Mouse (Mus musculus) forelimb bud, embryonic 11.5 days (tissue): ENCODE data around the gene Rab30.

Experiments
- DNase-seq: peaks from one replicate; pipeline ENCODE4 v3.0.0-alpha.2; 2012; ENCODE audit warnings: low read depth, low spot score

Gene Rab30

DNA sequence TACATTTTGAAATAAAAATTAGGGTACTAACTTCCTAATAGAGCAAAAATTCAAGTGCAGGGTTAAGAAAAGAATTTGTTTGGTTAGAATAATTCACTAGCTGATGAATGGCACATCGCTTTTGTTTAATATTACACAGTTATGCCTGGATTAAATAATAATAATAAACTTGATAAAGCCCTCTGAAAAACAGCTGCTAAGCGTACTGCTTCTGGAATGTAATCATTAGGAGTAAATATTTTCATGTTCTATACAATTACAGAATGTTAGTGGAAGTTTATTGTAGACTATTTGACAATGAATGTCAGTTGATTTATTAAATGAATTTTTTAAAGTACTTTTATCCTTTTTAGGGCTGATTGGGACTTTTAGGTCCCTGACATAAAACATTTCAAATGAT, 100.9 kb downstream of the Rab30 start:
- no peak for DNase-seq

DNA sequence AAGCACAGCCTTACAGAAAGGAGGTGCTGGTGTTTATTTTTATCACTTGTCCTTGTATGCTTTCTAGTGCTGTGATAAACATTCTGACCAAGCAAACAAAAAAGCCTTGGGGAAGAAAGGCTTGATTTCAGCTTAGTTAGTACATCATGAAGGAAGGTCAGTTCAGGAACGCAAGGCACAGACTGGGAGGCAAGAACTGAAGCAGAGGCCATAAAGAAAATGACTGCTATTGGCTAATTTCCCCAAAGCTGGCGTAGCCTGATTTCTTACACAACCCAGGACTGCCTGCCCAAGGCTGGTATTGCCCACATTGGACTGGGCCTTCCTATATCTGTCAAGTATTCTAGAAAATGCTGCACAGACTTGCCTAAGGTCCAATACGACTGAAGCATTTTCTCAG, 106.8 kb downstream of the Rab30 start:
- no peak for DNase-seq

- peak; percentile 39 for DNase-seq
These were observed 125.1 kb downstream of the Rab30 start for GRCm38 (mm10) chr7:92866526-92866925.

DNA sequence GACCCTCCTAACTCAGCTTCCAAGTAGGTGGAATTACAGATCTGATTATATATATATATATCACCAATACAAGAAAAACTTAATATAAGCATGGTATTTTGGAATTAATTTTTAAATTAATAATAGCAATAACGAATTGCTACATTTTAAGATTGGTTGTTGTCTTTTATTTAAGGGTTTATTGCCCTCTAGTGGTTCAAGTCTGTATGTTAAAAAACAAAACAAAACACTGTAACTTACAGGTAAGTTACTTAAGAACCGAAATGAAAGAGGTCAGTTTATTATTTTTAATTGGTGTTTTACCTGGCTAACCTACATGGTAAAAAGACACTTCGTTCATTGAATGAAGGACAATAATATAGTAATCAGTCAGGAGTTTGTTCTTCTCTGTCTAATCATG, 128.8 kb downstream of the Rab30 start:
- no peak for DNase-seq

- no peak for DNase-seq
These were observed 130.2 kb downstream of the Rab30 start for GRCm38 (mm10) chr7:92871596-92871995.

DNA sequence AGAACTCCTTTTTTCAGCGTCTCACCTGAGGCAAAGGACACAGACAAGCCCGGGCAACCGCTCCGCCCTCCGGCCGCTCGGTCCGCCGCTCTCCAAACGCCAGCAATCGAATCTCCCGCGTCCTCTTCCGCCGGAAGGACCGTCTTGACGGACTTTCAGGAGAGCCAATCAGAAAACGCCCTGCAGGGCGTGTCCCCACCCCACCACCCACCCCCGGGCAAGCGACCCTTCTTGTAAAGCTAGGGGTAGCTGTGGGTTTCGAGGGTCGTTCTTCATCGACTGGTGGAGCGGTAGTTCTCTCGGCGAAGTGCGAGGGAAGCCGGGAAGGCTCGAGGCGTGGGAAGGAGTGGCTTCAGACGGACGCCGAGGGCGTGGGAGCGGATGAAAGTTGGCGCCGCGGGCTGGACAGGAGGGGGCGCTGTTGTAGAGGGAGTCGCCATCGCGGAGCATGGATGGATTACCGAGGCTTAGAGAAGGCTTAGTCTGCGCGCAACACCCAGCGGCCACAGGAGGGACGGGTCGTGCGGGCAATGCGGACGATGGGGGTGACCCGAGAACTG, 132.8 kb downstream of the Rab30 start, which contains the start of the genes Ddias and Prcp:
Gene Ddias, minus strand, starts transcription at position 132 of the 560 bp plus-strand sequence.
Gene Prcp, plus strand, starts transcription at position 355 of the 560 bp plus-strand sequence.
- DNase-seq: peak; percentile 96

DNA sequence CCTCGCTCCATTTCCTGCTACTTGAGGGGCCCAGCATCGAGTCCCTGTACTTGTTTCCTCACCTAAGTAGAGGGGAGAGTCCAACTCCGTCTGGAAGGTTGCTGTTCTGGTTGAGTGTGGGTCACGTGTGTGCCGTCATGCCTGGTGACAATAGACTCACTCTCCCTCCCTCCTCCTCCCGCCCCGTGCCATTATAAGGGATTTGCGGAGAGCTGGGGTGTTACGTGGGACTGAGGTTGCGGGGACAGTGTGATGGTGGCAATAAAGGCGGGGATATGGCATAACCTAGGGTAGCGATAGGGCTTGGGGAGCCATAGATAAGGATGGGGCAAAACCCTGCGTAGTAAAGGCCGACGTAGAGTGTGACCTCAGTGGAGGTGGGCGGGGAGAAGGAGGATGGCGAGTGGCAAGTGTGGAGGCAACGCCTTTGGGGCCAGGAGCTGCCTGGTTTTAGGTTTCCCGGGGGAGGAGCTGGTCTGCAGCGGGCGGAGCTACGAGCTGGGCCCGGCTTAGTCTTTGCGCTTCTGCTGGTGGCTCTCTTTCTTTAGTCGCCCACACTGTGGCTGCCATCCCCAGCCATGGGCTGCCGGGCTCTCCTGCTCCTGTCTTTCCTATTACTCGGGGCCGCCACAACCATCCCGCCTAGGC, 133.5 kb downstream of the Rab30 start:
- peak; percentile 93 for DNase-seq

DNA sequence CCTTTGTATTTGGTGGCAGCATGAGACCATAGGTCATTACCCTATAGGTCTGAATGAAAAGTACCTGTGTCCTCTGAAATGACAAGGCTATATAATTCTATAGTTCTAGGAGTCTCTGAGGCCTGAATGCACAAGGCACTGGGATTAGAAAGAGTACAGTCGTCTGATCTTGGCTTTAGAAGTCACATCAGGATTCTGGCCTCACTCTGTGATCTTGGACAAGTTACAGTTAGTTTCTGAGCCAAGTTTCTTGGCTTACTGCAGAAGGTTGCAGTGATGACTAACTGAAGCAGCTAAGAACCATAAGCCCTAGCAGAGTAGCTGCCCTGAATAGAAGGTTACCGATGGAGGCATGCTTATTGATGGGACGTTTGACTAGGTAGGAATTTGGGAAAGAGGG, 134.7 kb downstream of the Rab30 start:
- DNase-seq: no peak

DNA sequence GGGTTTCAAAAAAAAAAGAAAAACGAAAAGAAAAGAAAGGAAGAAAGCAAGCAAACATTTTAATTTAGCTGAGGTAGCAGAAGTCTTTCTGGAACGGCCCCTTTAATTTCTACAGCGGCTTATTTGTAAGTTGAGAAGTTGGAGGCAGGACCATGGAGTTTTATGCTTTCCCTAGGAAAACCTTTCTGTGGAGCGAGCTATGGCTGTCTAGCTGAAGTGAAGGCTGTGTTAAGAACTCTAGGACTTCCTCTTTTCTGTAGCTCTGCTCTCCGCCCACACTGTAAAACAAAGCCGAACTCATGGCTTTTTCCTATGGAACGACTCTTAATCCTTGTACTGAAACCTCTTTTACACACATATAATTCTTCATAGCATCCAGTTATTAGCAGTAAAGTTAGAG, 135.1 kb downstream of the Rab30 start:
- peak; percentile 39 for DNase-seq

GRCm38 (mm10) chr7:92878575-92879285, 137.3 kb downstream of the Rab30 start:
- no peak for DNase-seq

GRCm38 (mm10) chr7:92883850-92884716, 142.7 kb downstream of the Rab30 start:
- DNase-seq: no peak

GRCm38 (mm10) chr7:92884998-92885660, 143.7 kb downstream of the Rab30 start:
- no peak for DNase-seq

DNA sequence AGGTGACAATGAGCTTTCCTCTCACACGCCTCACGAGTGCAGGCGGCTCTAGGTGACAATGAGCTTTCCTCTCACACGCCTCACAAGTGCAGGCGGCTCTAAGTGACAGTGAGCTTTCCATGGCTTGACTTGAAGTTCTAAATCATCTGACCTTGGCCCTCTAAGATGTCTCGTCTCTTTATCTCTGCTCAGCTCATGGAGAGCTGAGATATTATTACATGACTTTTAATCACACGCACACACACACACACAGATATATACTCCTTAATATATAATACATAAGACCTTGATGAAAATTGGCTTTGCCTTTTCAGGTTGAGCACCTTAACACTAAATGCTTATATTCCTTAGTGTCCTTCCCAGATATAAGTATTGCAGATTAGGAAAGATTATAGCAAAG, 145.4 kb downstream of the Rab30 start:
- no peak for DNase-seq

GRCm38 (mm10) chr7:92887230-92887629, 145.8 kb downstream of the Rab30 start:
- DNase-seq: no peak

- DNase-seq: peak; percentile 50
These were observed 148.8 kb downstream of the Rab30 start for GRCm38 (mm10) chr7:92890211-92890610.

- DNase-seq: no peak
These were observed 149.3 kb downstream of the Rab30 start for GRCm38 (mm10) chr7:92890618-92891230.

DNA sequence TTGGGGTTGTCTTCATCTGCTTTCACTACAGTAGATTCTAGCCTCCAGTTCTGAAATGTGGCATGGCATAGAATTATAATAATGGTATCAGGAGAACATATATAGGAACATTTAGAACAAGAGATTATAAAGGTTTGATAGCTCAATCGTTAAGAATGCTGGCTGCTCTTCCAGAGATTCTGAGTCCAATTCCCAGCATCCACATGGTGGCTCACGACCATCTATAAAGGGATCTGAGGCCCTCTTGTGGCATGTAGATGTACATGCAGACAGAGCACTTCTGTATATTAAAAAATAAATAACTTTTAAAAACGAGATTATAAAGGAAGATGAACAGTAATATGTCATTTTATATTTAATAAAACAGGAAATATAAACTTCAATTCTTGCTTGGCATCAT, 152.1 kb downstream of the Rab30 start:
- DNase-seq: no peak
